Mouse (Mus musculus) bone marrow, adult 2 months (tissue): ENCODE data around the gene Pml. TPM values are rescaled to one million over a fixed set of nuclear protein-coding genes. Genes with fewer than 3 reads are reported as not detected.

Source experiments
- H3K27ac ChIP-seq: fragments of 200-500 bp; 2 replicates; pipeline ENCODE4 v1.5.1; 2012; ENCODE audit warnings: low read depth, mild to moderate bottlenecking, control low read depth, inconsistent platforms, low read length; ENCODE audit not compliant: control insufficient read depth, poor library complexity, insufficient read depth
- H3K4me1 ChIP-seq: fragments of 200-500 bp; 2 replicates; pipeline ENCODE4 v1.6.1; 2011; ENCODE audit warnings: low read length; ENCODE audit not compliant: control insufficient read depth, insufficient read depth
- H3K4me3 ChIP-seq: fragments of 200-500 bp; replicated peaks from 2 replicates; pipeline ENCODE3; 2011; ENCODE audit warnings: mild to moderate bottlenecking, low read depth, low read length, control low read depth; ENCODE audit not compliant: control insufficient read depth
- CTCF ChIP-seq: fragments of 200-500 bp; IDR thresholded peaks from 2 replicates; pipeline ENCODE4 v1.5.1; 2011; ENCODE audit warnings: low read length, control low read depth; ENCODE audit not compliant: control insufficient read depth, insufficient read depth
- POLR2A ChIP-seq: fragments of 200-500 bp; IDR thresholded peaks from 2 replicates; pipeline ENCODE4 v1.6.1; 2011; ENCODE audit warnings: low read depth, mild to moderate bottlenecking, control low read depth, low read length, borderline replicate concordance; ENCODE audit not compliant: control insufficient read depth
- WGBS: fragments of 180-500 bp; shearing (Covaris S2); methylation state at CpG from one replicate; pipeline ENCODE4 v1.1.7; 2018; 5-methylcytosine and 5-hydroxymethylcytosine counted together
- polyA plus RNA-seq: library from polyadenylated mRNA; stranded (reverse); fragments of >200 nt; gene quantifications from 2 replicates; pipeline ENCODE4 v1.2.4, GENCODE M21; 2011; ENCODE audit warnings: low replicate concordance; ENCODE audit not compliant: missing spikeins, insufficient read depth, insufficient read length

Pml gene
- polyA plus RNA-seq, 1 experiment, result 92.4 TPM

DNA sequence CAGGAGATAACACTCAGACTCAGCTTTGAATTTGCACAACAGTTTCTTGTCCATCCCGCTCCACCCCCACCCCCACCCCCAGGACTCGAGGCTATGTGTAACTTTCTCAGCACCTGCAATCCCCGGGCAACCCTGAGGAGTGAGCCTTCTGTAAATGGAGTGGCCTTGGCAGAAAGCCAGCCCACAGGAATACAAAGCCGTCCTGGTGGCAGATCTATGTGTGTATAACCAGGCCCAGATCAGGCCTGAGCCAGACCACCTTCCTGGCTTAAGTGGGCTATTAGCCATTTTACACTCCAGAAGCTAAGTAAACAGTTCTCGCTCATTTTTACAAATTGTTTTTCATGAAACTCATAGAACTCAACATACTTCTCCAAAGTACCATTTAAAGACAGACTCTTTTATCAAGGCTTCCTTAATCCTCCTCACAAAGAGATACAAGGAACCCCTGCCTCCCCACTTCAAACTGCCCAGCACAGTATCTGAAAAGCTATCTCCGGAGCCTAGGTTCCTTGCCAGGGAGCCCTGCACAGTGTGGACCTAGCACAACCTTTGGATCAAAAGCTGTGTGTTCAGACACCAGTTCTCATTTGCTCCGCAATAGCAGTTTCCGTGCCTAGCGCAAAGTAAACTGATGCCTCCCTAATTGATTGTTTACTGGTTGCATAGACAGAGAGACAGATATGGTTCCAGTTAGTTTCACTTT is 7.7 kb downstream of the Pml start:
- Histone ChIP-seq H3K27ac (no peak overlapping the region), H3K4me3 (no peak overlapping the region), H3K4me1 (peaks cover 5% of the 10 kb centered on the region)
- WGBS, result 46% methylated on average over 9 of the region's 9 CpGs
- TF ChIP-seq POLR2A, result no peak
- TF ChIP-seq CTCF, result no peak

DNA sequence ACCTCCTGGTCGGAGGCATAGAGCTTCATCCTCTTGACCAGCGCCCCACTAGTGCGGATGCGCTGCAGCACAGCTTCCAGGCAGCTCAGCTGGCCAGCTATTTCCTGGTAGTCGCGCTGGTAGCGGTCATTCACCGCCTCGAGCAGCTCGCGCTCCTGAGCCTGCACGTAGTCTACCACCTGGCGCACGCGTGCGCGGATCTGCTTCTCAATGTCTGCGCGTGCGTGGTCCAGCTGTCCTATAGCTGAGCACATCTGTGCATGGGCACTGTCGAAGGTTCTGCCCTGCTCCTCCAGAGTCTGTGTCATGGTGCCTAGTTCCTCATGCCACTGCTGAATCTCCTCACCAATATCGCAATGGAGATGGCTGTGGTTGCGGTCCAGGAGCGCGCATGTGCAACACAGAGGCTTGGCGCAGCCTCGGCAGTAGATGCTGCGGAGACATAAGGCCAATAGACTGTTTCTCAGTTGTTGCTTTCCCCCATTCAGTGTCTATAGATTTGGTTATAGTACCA is 15.0 kb downstream of the Pml start:
- 94% methylated on average over 28 of the region's 28 CpGs for WGBS
- TF ChIP-seq CTCF, result no peak
- no peak; the same call in 1 of the 2 replicates for TF ChIP-seq POLR2A
- Histone ChIP-seq H3K4me3 (no peak overlapping the region), H3K27ac (no peak overlapping the region), H3K4me1 (peaks cover 7% of the 10 kb centered on the region)

DNA sequence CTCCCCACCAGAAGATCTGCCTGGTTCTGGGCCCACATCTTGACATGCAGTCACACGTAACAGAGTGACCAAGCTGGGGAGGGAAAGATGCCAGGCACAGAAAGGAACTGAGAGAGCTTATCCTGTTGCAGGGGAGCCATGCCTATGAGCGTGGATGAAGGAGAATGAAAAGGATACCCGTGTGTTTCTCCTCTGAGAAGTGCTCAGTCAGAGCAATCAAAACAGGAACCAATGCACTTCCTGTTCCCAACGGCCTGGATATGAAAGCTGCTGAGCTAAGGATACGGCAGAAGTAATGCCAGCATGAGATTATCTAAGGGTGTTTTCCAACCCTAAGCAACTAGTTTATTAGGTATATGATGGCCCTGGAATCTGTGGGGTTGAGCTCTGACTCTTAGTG is 17.2 kb downstream of the Pml start:
- H3K4me3 ChIP-seq, result no peak overlapping the region
- no peak for TF ChIP-seq CTCF
- TF ChIP-seq POLR2A, result no peak
- peaks cover 7% of the 10 kb centered on the region for H3K4me1 ChIP-seq
- peak overlapping the region; percentile 53 for H3K27ac ChIP-seq
- WGBS, result 16% methylated on average over 5 of the region's 5 CpGs

DNA sequence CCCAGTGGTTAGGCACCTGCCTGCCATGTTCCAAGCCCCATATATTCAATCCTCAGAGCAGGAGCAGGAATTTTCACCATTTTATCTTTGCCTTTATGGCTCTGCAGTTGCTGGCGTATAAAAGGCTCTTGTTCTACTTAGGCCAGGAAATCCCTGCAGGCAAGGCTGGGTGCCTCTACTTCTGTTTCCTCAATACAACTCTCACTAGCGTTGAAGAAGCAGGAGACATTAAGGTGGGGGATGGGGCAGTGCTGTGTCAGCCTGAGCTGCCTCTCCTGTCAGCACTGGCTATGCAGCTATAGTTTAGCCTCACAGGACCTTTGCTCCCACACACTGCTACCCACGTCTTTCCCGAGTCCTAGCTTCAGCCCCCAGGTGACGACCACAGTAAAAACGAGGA is 17.8 kb downstream of the Pml start:
- TF ChIP-seq CTCF (no peak), POLR2A (no peak)
- 27% methylated on average over 6 of the region's 6 CpGs for WGBS
- no peak overlapping the region for H3K4me3 ChIP-seq
- H3K27ac ChIP-seq, result peak overlapping the region; percentile 30
- H3K4me1 ChIP-seq, result peaks cover 7% of the 10 kb centered on the region

DNA sequence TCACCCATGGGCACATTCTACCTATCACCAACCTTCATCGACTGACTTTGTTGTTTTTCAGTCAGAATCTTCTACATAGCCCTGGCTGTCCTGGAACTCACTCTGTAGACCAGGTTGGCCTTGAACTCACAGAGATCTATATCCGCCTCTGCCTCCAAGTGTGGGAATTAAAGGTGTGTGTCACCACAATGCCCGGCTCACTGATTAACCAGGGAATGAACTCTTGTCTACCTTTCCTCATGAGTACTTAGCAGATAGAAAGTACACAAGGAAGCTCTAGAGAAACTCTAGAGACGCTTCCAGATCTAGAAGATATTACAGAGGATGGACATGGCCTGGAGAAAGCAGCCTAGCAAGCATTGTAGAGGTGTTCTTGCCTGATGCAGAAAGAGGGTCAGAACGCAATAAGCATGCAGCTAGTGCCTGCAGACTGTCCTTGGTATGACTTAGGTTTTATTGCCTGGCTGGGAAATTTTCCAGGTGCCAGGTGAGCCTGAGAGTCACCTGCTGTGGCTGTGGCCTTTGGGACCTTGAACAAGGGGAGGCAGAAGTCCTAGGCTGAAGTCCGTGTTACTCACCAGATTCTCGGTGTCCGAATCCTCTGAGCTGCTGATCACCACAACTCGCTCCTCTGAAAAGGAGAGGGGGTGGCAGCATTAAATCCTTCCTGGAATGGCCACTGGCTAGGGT is 20.7 kb downstream of the Pml start:
- no peak overlapping the region for H3K4me3 ChIP-seq
- H3K4me1 ChIP-seq, result peaks cover 7% of the 10 kb centered on the region
- no peak overlapping the region for H3K27ac ChIP-seq
- TF ChIP-seq CTCF (no peak), POLR2A (no peak)
- WGBS, result 94% methylated on average over 9 of the region's 9 CpGs

DNA sequence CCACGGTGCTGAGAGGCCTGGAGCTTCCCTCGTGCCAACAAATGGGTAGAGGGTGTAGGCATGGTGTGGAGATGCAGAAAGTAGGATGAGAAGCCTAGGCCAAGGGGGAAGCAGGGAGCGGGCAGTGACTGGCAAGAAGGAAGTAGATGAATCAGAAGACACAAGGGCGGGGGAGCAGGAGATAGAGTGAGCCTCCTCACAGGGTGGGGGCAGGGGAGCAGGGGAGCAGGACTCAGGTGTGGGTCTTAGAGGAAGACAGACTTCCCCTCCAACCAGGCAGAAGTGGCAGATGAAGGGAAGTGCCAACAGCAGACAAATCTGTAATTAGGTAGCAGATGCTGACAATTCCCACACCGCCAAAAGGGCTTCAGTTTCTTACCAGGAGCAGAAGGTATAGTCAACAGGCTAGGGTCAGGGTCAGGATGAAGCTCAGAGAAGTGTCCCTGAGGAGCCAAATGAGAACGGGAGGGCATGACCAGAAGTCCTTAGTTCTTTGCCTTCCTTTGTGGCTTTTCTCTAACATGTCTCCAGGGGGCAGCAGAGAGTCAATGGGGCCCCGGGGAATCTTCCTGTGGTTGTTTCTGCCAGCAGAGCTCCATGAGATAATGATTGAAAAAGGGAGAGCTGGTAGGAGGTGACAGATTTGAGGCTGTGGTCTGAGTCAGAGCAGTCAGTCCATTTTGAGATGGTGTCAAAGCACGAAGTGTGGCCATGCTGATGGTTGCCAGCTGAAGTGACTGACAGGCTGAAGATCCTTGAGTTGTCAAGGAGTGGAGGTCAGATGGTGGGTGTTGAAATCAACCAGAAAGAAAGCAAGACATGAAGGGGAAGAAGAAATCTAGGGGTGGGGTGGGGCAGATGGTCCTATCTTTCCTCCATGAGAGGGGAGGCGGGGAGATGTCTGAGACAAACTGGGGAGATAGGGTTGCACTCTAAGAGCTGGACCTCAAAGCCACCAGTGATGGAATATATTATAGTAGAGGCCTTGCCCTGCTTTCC is 23.4 kb downstream of the Pml start:
- TF ChIP-seq POLR2A (no peak), CTCF (peak; percentile 71)
- Histone ChIP-seq H3K4me3 (no peak overlapping the region), H3K27ac (no peak overlapping the region), H3K4me1 (no peaks in the 10 kb centered on the region; the same call in 1 of the 2 replicates)
- WGBS, result 34% methylated on average over 9 of the region's 9 CpGs

DNA sequence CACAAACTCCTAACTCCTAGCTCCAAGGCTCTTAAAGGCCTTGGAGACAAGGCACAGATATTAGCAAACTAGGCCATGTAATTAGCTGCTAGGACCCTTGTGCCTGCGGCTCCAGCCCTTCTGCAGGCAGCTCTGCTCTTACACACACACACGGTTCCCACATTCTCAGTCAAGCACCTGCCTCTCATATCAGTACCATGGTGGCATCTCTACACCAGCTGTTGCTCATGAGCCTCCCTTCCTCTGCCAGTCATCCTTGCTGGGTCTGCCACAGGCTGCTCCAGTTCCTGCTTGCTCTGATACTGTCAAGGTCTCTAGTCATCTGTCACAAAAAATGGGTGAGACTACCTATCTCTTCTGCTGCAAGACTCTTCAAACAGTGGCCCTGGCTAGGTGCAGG is 25.2 kb downstream of the Pml start:
- H3K4me3 ChIP-seq, result no peak overlapping the region
- H3K27ac ChIP-seq, result no peak overlapping the region
- H3K4me1 ChIP-seq, result no peaks in the 10 kb centered on the region; the same call in 1 of the 2 replicates
- WGBS, result 83% methylated on average over 2 of the region's 2 CpGs
- no peak for TF ChIP-seq POLR2A
- TF ChIP-seq CTCF, result no peak
